Mouse (Mus musculus) stomach, postnatal 0 days (tissue): ENCODE results near the gene Lyzl4. TPM values are rescaled to one million over a fixed set of nuclear protein-coding genes. Genes with fewer than 3 reads are reported as not detected.

ENCODE experiments used
- ATAC-seq: fragments of 200-750 bp; cut with Nextera tagmentation; 2 replicates; pipeline ENCODE4 v1.8.0; 2017; ENCODE audit not compliant: low FRiP score, low TSS enrichment
- DNase-seq: peaks from one replicate; pipeline ENCODE4 v3.0.0-alpha.2; 2016; ENCODE audit warnings: low spot score
- H3K27ac ChIP-seq: fragments of 300-500 bp; sonication (generic); replicated peaks from 2 replicates; pipeline ENCODE4 v1.5.1; 2014; ENCODE audit warnings: mild to moderate bottlenecking, control low read depth
- H3K27me3 ChIP-seq: fragments of 300-500 bp; sonication (generic); 2 replicates; pipeline ENCODE4 v1.6.1; 2014; ENCODE audit warnings: low read length; ENCODE audit not compliant: control insufficient read depth, insufficient read depth
- H3K36me3 ChIP-seq: fragments of 300-500 bp; sonication (generic); 2 replicates; pipeline ENCODE4 v1.6.1; 2014; ENCODE audit warnings: low read length, mixed read lengths; ENCODE audit not compliant: control insufficient read depth, insufficient read depth
- H3K4me1 ChIP-seq: fragments of 300-500 bp; sonication (generic); replicated peaks from 2 replicates; pipeline ENCODE4 v1.6.1; 2014; ENCODE audit warnings: antibody characterized with exemption; ENCODE audit not compliant: control insufficient read depth, insufficient read depth
- H3K4me2 ChIP-seq: fragments of 300-500 bp; sonication (generic); replicated peaks from 2 replicates; pipeline ENCODE4 v1.6.1; 2014; ENCODE audit warnings: low read depth, mild to moderate bottlenecking, control low read depth, moderate library complexity
- H3K4me3 ChIP-seq: fragments of 300-500 bp; sonication (generic); 2 replicates; pipeline ENCODE4 v1.5.1; 2014; ENCODE audit warnings: low read depth, low read length, control low read depth
- H3K9ac ChIP-seq: fragments of 300-500 bp; sonication (generic); 2 replicates; pipeline ENCODE4 v1.6.1; 2014; ENCODE audit warnings: mild to moderate bottlenecking, low read length, control low read depth, mixed read lengths
- H3K9me3 ChIP-seq: fragments of 300-500 bp; sonication (generic); 2 replicates; pipeline ENCODE4 v1.6.1; 2016; ENCODE audit warnings: low read length; ENCODE audit not compliant: control insufficient read depth
- CTCF ChIP-seq: IDR thresholded peaks from 2 replicates; pipeline ENCODE4 v1.5.1; 2016; ENCODE audit warnings: antibody characterized with exemption, low read depth, mild to moderate bottlenecking, moderate library complexity
- EP300 ChIP-seq: optimal IDR thresholded peaks from 2 replicates; pipeline ENCODE3; 2016; ENCODE audit warnings: antibody characterized with exemption
- WGBS: fragments of 180-500 bp; shearing (Covaris S2); extraction: QIAGEN DNeasy Blood & Tissue Kit; methylation state at CpG from one replicate; pipeline ENCODE4 v1.1.7; 2014; 5-methylcytosine and 5-hydroxymethylcytosine counted together
- polyA plus RNA-seq: library from polyadenylated mRNA; unstranded; fragments of >200 nt; fragmentation: Nextera tagmentation; extraction: Ambion mirVana; gene quantifications from 2 replicates; pipeline ENCODE4 v1.2.1, GENCODE M21; 2015

The Lyzl4 gene
- polyA plus RNA-seq, 1 experiment from 2014 or later, result 0.15 TPM

DNA sequence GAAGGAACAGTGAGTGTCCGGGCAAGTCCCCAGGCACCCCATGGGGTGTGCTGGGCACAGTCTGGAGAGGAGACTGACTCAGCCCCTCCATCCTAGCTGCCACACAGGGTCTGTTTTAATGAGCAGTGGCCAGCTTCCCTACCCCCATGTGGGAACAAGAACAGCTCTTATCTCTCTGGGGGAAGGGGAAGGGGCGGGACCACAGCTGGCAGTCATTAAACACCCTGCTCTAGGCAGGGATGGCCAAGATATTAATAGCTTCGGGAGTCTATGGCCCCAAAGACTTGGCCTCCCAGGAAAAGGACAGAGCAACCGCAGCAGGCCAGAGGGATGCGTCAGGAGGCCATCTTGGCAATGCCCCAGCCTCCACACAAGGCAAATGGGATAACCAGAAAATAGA, 30.4 kb upstream of the Lyzl4 start:
- Histone ChIP-seq H3K27ac (0 out of 2 replicates have a peak overlapping the region, but pooled peaks have one; percentile 18), H3K36me3 (no peaks in the 10 kb centered on the region), H3K4me2 (no peak overlapping the region), H3K9me3 (no peaks in the 10 kb centered on the region), H3K9ac (no peak overlapping the region), H3K4me3 (no peak overlapping the region), H3K27me3 (no peaks in the 10 kb centered on the region), H3K4me1 (0 out of 2 replicates have a peak, but pooled peaks cover 2% of the 10 kb centered on the region)
- 42% methylated on average over 5 of the region's 5 CpGs for WGBS
- ATAC-seq (no peak), DNase-seq (no peak)
- no peak for TF ChIP-seq EP300

DNA sequence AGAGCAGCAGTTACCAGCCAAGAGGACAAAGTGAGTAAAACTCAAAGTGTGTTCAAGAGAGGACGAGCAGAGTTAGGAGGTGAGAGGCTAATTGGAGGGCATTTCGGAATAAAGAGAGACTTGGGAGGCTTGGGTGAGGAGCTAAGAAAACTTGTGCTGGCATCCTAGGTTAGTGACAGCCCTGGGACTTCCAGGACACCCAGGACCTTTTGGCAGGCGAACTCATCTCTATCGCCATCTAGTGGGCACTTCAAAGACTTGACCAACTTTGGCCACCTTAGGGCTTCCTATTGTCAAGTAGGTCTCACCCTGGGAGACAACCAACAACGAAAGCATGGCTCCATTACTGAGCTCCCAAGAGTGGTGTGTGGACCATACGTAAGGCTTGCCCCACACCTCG, 29.4 kb upstream of the Lyzl4 start:
- 32% methylated on average over 7 of the region's 7 CpGs for WGBS
- ATAC-seq (no peak; the same call in 1 of the 2 replicates), DNase-seq (peak; percentile 44)

DNA sequence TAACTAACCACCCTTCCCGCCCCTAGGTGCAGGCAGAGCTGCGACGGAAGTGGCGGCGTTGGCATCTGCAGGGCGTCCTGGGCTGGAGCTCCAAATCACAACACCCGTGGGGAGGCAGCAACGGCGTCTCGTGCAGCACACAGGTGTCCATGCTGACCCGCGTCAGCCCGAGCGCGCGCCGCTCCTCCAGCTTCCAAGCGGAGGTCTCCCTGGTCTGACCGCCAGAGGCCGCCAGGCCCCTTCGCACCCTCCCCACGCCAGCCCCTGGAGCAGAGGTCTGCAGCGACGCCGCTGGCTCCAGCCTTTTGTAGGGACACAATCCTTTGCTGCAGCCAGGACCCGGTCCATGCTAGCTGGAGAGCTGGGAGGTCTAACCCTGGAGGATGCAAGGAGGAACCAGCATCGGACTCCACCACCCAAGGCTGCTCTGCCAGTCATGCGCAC, 27.5 kb upstream of the Lyzl4 start:
- ATAC-seq, result peak; percentile 63
- Histone ChIP-seq H3K36me3 (no peaks in the 10 kb centered on the region), H3K9ac (peak overlapping the region; percentile 43; the same call in 1 of the 2 replicates), H3K27me3 (no peaks in the 10 kb centered on the region), H3K4me3 (peak overlapping the region; percentile 26), H3K4me1 (0 out of 2 replicates have a peak, but pooled peaks cover 2% of the 10 kb centered on the region), H3K27ac (no peak overlapping the region), H3K9me3 (no peaks in the 10 kb centered on the region), H3K4me2 (peak overlapping the region; percentile 47)
- DNase-seq, result peak; percentile 73
- TF ChIP-seq EP300, result no peak
- peak; percentile 87 for TF ChIP-seq CTCF
- 2% methylated on average over 28 of the region's 28 CpGs for whole genome bisulfite sequencing

More for the DNA sequence above, 29.4 kb upstream of the Lyzl4 start:
- H3K4me3 ChIP-seq, result no peak overlapping the region
- no peaks in the 10 kb centered on the region for H3K9me3 ChIP-seq
- H3K27me3 ChIP-seq, result no peaks in the 10 kb centered on the region
- no peaks in the 10 kb centered on the region for H3K36me3 ChIP-seq
- no peak overlapping the region for H3K27ac ChIP-seq
- no peak overlapping the region for H3K4me2 ChIP-seq
- H3K9ac ChIP-seq, result no peak overlapping the region
- TF ChIP-seq CTCF (peak; percentile 83), EP300 (no peak)
- H3K4me1 ChIP-seq, result 0 out of 2 replicates have a peak, but pooled peaks cover 2% of the 10 kb centered on the region

DNA sequence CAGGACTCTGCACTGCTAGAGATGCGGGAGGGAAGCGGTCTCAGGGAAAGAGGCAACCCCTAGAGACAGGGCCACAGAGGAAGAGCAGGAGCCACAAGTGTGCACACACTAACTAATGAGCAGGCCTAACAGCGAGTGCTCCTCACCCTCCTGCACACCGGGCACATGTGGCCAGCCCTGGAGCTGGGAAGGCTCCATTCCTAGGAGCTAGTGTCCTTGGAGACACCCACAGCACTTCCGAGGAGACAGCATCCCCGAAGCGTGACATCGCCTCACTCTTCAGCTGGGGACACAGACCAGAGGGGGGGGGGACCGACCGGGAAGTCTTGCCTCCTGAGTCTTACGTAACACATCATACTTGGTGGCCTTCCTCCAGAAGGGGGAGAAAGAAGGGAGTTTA, 25.9 kb upstream of the Lyzl4 start:
- Histone ChIP-seq H3K4me1 (0 out of 2 replicates have a peak, but pooled peaks cover 2% of the 10 kb centered on the region), H3K9ac (no peak overlapping the region), H3K36me3 (no peaks in the 10 kb centered on the region), H3K4me2 (no peak overlapping the region), H3K4me3 (no peak overlapping the region), H3K9me3 (no peaks in the 10 kb centered on the region), H3K27me3 (no peaks in the 10 kb centered on the region), H3K27ac (no peak overlapping the region)
- ATAC-seq, result no peak
- no peak for DNase-seq
- 80% methylated on average over 11 of the region's 11 CpGs for WGBS
- TF ChIP-seq EP300 (no peak), CTCF (no peak)

DNA sequence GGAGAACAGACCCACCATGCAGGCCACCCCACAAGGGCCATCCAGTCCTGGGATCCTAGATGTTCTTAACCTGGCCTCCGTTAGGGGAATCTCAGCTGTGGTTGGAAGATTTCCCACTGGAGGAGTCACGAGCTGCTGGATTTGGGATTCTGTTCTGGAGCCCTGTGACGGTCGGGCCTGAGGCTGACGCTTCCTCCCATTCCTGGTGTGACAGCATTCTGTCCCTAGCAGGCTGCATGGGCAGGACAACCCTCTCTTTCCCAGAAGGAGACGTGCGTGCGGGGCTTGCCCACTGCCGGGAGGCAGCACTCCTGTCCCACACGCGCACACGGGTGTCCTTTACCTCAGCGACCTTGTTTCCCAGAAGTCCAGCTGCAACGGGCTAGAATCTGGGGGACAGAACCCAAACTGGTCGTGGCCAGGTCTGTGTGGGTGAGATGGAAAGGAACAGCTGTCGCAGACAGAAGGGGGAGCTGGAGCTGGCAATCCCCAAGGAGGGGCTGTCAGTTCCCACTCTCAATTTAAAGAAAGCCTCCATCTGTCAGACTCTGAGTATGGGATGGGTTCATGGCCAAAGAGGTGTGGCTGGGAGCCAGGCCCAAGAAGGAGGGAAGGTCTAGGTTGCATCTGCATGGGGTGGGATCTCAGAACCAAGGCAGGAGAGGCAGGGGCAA, 25.2 kb upstream of the Lyzl4 start:
- H3K4me2 ChIP-seq, result no peak overlapping the region
- DNase-seq (no peak), ATAC-seq (no peak)
- H3K4me1 ChIP-seq, result 0 out of 2 replicates have a peak, but pooled peaks cover 2% of the 10 kb centered on the region
- H3K27ac ChIP-seq, result no peak overlapping the region
- no peaks in the 10 kb centered on the region for H3K9me3 ChIP-seq
- WGBS, result 57% methylated on average over 16 of the region's 16 CpGs
- no peaks in the 10 kb centered on the region for H3K27me3 ChIP-seq
- H3K9ac ChIP-seq, result no peak overlapping the region
- TF ChIP-seq EP300 (no peak), CTCF (no peak)
- no peaks in the 10 kb centered on the region for H3K36me3 ChIP-seq
- H3K4me3 ChIP-seq, result no peak overlapping the region

DNA sequence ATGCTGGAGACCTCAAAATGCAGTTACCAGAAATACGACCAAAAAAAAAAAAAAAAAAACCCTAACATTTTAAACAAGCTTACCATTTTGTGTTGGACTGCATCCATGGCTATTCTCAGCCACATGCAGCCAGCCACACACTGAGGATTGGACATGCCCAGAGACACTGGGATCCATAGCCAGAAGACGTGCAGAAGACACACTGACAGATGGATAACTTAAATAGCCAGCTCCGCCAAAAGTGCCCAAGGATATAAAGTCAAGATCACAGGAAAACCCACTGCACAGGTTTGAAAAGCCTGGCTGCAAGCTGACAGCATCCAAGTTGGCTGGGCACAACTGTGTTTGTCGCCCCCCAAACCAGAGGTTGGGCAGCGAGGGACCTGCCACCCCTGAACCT, 22.2 kb upstream of the Lyzl4 start:
- Histone ChIP-seq H3K4me3 (no peak overlapping the region), H3K4me1 (no peaks in the 10 kb centered on the region), H3K9ac (no peak overlapping the region), H3K36me3 (no peaks in the 10 kb centered on the region), H3K9me3 (no peaks in the 10 kb centered on the region), H3K27me3 (no peaks in the 10 kb centered on the region), H3K27ac (no peak overlapping the region), H3K4me2 (no peak overlapping the region)
- TF ChIP-seq CTCF (no peak), EP300 (no peak)
- WGBS, result 74% methylated on average over 5 of the region's 5 CpGs
- no peak for ATAC-seq
- DNase-seq, result no peak
